Mouse (Mus musculus) erythroblast, embryonic 14.5 days (primary cell): ENCODE data around the gene Fer.

Experiments
- GATA1 ChIP-seq: IDR thresholded peaks from 2 replicates; pipeline ENCODE4 v1.6.1; 2012; ENCODE audit warnings: low read length, inconsistent platforms, mixed read lengths
- TAL1 ChIP-seq: IDR thresholded peaks from 3 replicates; pipeline ENCODE4 v1.6.1; 2012; ENCODE audit warnings: low read length, inconsistent platforms, mixed read lengths

DNA sequence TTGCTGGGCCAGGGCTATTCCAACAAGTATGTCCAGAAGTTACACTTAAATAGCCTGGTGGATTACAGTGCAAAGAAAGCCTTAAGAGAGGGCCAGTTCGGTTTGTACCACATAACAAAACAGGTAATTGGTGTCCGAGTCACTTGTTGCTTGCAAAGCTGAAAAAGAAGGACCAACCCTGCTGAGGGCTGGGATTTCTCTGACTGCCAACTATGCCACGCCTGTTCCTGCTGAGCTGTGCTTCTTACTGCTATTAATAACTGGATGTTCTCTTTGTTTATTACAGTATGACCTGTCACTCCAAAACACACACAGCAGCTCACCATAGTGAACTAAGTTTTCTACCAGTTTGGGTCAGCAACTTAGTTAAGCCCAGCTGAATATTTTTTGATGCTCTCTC is 260.9 kb downstream of the Fer start:
- TF ChIP-seq TAL1, result no peak
- TF ChIP-seq GATA1, result no peak
